Mouse (Mus musculus) left cerebral cortex, adult 2 months (tissue): ENCODE measurements around the gene Dido1. TPM values are rescaled to one million over a fixed set of nuclear protein-coding genes. Genes with fewer than 3 reads are reported as not detected.

ENCODE experiments used
- DNase-seq, 2 experiments: peaks; one replicate each; pipeline ENCODE4 v3.0.0; 2021 to 2022; ENCODE audit warnings: low spot score in 2 of 2, mixed read lengths in 1 of 2; ENCODE audit errors: extremely low spot score in 1 of 2
- H3K27ac ChIP-seq: fragments of 200-600 bp; 2 replicates; pipeline ENCODE4 v1.8.1; 2022
- H3K4me3 ChIP-seq: fragments of 200-600 bp; 2 replicates; pipeline ENCODE4 v1.8.1; 2022
- CTCF ChIP-seq: fragments of 200-600 bp; IDR thresholded peaks from 2 replicates; pipeline ENCODE4 v1.8.1; 2022; ENCODE audit warnings: antibody characterized with exemption, mild to moderate bottlenecking, moderate library complexity
- intact Hi-C: fragments of 180-260 bp; cut with DNase I; formaldehyde crosslinking; loops from one replicate; pipeline ENCODE4 v1.15.1; 2025
- total RNA-seq, 2 experiments: library from RNA; stranded (reverse); gene quantifications; 2 replicates each; pipeline ENCODE4 v1.2.3; 2021

Gene Dido1
- total RNA-seq, 2 experiments from 2014 or later = 59.5 to 60.2 TPM

DNA sequence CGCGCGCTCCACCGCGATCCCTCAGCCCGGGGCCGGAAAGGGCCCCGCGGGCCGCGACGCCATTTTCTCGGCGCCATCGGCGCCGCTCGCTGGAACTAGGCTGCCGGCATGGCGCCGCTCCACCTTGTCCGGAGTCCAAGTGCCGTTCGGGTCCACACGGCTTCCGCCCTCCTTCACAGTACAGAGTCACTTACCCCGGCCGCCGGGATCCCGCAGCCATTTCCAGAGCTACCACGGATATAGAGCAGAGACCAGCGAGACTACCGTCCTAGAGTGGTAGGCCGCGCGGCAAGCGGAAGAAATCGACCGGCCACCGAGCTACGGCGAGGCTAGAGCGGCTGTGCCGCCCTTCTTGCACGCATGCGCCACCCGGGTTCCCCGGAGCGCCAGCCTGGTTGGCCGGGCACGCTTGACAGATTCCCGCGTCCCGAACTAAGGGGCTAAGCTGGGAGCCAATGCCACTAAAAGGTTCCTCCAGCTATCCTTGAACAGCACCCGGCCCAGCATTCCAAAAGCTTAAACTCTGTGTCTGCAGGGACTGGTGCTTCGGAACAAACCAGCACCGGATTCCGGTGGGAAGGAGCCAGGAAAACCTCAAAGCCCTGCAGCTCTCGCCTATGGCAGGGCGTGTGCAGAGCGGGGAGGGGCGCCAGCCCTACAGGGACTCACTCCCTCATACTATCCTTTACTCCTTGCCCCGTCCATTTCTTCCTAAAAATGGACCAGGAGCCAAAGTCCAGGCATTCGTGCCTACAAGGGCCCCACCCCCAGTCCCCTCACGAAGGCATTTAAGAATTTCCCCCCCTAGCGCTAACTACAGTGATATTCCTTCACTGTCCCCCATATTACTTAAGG is 7.8 kb downstream of the Dido1 start:
- Histone ChIP-seq H3K4me3 (peak overlapping the region; percentile 82), H3K27ac (peak overlapping the region; percentile 98)
- peak; percentile 91 to 92 for DNase-seq
- intact Hi-C loops = loop anchor here (1.0 kb wide), 1 partner anchor 8 kb away; the partner anchor contains the start of gene Gid8
- TF ChIP-seq CTCF = no peak; the same call in 1 of the 2 replicates

GRCm38 (mm10) chr2:180701053-180701766 is 8.6 kb downstream of the Dido1 start:
- peak overlapping the region; percentile 98 for H3K27ac ChIP-seq
- no peak for DNase-seq
- TF ChIP-seq CTCF = no peak
- intact Hi-C loops = no loop called here
- peak overlapping the region; percentile 82 for H3K4me3 ChIP-seq

DNA sequence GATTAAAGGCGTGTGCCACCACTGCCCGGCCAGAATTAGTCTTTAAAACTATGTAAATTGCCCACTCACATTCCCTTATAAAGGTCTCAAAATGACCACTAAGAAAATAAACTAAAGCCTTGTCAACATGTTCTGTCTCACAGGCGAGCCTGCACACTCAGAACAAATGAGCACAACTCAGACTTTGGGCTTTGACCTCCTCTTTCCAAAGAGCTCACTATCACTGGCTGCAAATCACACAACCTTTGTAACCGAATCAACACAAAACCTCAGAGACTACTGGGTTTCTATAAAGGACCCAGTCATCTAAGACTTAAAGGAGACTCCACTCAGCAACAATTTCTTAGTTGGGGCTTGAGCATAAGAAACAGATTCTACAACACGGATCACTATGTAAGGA is 9.3 kb downstream of the Dido1 start:
- TF ChIP-seq CTCF = no peak
- Histone ChIP-seq H3K4me3 (peak overlapping the region; percentile 82), H3K27ac (no peak overlapping the region)
- DNase-seq = no peak
- intact Hi-C loops = no loop called here

- no peak overlapping the region for H3K4me3 ChIP-seq
- TF ChIP-seq CTCF = no peak
- DNase-seq = no peak
- intact Hi-C loops = no loop called here
- no peak overlapping the region for H3K27ac ChIP-seq
Measured at GRCm38 (mm10) chr2:180695176-180695575, 14.6 kb downstream of the Dido1 start.

GRCm38 (mm10) chr2:180692630-180693029 is 17.2 kb downstream of the Dido1 start:
- no peak for TF ChIP-seq CTCF
- DNase-seq = no peak
- Histone ChIP-seq H3K4me3 (no peak overlapping the region), H3K27ac (peak overlapping the region; percentile 80)
- intact Hi-C loops = no loop called here

- intact Hi-C loops = no loop called here
- TF ChIP-seq CTCF = no peak
- H3K27ac ChIP-seq = no peak overlapping the region; the same call in 1 of the 2 replicates
- H3K4me3 ChIP-seq = no peak overlapping the region
- no peak for DNase-seq
Measured at GRCm38 (mm10) chr2:180689841-180690240, 20.0 kb downstream of the Dido1 start.

- TF ChIP-seq CTCF = no peak
- intact Hi-C loops = loop anchor here (5.0 kb wide), 1 partner anchor 38 kb away; no protein-coding TSS in a partner anchor
- DNase-seq = no peak
Measured at GRCm38 (mm10) chr2:180684031-180684430, 25.8 kb downstream of the Dido1 start.

DNA sequence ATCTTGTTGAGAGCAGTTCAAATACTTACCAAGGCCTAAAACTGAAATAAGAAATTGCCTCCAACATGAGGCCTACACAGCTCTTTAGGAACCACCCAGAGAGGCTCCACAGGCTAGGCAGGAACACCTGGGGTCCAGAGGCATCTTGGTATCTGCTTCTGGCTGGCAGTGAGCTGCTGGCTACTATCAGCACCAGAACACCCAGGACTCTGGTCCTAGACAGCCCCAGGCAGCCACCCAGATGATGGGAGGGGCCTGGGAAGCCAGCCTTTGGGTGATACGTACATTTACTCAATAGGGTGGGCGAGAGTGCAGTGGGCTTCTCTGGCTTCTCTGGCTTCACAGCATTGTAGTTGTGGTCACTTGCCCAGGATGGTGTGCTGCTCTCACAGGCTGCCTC is 26.3 kb downstream of the Dido1 start:
- no peak overlapping the region for H3K27ac ChIP-seq
- intact Hi-C loops = loop anchor here (5.0 kb wide), 1 partner anchor 39 kb away; no protein-coding TSS in a partner anchor
- H3K4me3 ChIP-seq = no peak overlapping the region
- no peak for TF ChIP-seq CTCF
- DNase-seq = no peak

More at GRCm38 (mm10) chr2:180684031-180684430, 25.8 kb downstream of the Dido1 start:
- H3K4me3 ChIP-seq = no peak overlapping the region
- no peak overlapping the region for H3K27ac ChIP-seq

- Histone ChIP-seq H3K27ac (no peak overlapping the region), H3K4me3 (no peak overlapping the region)
- no peak for TF ChIP-seq CTCF
- intact Hi-C loops = loop anchor here (5.0 kb wide), 1 partner anchor 41 kb away; no protein-coding TSS in a partner anchor
- DNase-seq = no peak
Measured at GRCm38 (mm10) chr2:180681225-180681624, 28.6 kb downstream of the Dido1 start.

GRCm38 (mm10) chr2:180678609-180679140 is 31.1 kb downstream of the Dido1 start:
- H3K4me3 ChIP-seq = no peak overlapping the region
- H3K27ac ChIP-seq = no peak overlapping the region
- intact Hi-C loops = loop anchor here (1.0 kb wide), 2 partner anchors 67 to 101 kb away; no protein-coding TSS in a partner anchor
- DNase-seq = peak; percentile 52 to 63
- peak; percentile 80 for TF ChIP-seq CTCF

DNA sequence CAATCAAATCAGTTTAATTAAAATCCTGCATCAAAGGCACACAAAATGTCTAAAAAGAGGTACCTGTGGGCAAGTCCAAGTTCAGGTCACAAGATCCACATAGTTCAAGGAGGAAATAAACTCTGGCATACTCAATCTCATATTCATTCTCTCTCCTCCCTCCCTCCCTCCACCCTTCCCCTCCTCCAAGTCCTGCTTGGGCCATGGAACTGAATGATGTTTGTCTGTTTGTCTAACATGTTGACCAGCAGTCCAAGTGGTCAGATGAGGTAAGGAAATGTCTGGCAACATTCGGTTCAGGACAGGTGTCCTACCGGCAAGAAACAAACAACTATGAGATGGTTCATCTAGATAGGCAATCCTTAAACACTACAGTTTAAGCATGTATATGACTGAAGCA is 33.1 kb downstream of the Dido1 start:
- no peak for DNase-seq
- H3K4me3 ChIP-seq = no peak overlapping the region
- no peak for TF ChIP-seq CTCF
- intact Hi-C loops = no loop called here
- H3K27ac ChIP-seq = no peak overlapping the region

- no peak for TF ChIP-seq CTCF
- intact Hi-C loops = no loop called here
- no peak overlapping the region for H3K4me3 ChIP-seq
- no peak overlapping the region for H3K27ac ChIP-seq
- no peak for DNase-seq
Measured at GRCm38 (mm10) chr2:180662008-180662407, 47.8 kb downstream of the Dido1 start.
